Mouse (Mus musculus) thymus, adult 2 months (tissue): ENCODE results near the gene Cfap157. TPM values are rescaled to one million over a fixed set of nuclear protein-coding genes. Genes with fewer than 3 reads are reported as not detected.

Source experiments
- DNase-seq: peaks from one replicate; pipeline ENCODE4 v3.0.0; 2021
- H3K27ac ChIP-seq: fragments of 200-500 bp; 2 replicates; pipeline ENCODE4 v1.5.1; 2012; ENCODE audit warnings: low read length, control low read depth; ENCODE audit not compliant: control insufficient read depth, insufficient read depth
- H3K27me3 ChIP-seq: fragments of 200-500 bp; 2 replicates; pipeline ENCODE4 v1.6.1; 2012; ENCODE audit warnings: mild to moderate bottlenecking, low read length, moderate library complexity, mixed read lengths; ENCODE audit not compliant: control insufficient read depth, insufficient read depth
- H3K36me3 ChIP-seq: fragments of 200-500 bp; 2 replicates; pipeline ENCODE4 v1.6.1; 2012; ENCODE audit warnings: mild to moderate bottlenecking, low read length, moderate library complexity; ENCODE audit not compliant: control insufficient read depth, insufficient read depth
- H3K4me1 ChIP-seq: fragments of 200-500 bp; replicated peaks from 2 replicates; pipeline ENCODE4 v1.6.1; 2012; ENCODE audit warnings: low read length; ENCODE audit not compliant: control insufficient read depth, insufficient read depth
- H3K4me3 ChIP-seq: fragments of 200-500 bp; 2 replicates; pipeline ENCODE4 v1.5.1; 2012; ENCODE audit warnings: mild to moderate bottlenecking, low read length, control low read depth, moderate library complexity; ENCODE audit not compliant: control insufficient read depth, insufficient read depth
- CTCF ChIP-seq: fragments of 200-500 bp; IDR thresholded peaks from 2 replicates; pipeline ENCODE4 v1.5.1; 2012; ENCODE audit warnings: mild to moderate bottlenecking, control low read depth, low read length, moderate library complexity, borderline replicate concordance; ENCODE audit not compliant: control insufficient read depth, poor library complexity, insufficient read depth; ENCODE audit errors: extremely low read depth
- POLR2A ChIP-seq: fragments of 200-500 bp; IDR thresholded peaks from 2 replicates; pipeline ENCODE4 v1.6.1; 2012; ENCODE audit warnings: mild to moderate bottlenecking, low read length, control low read depth, moderate library complexity; ENCODE audit not compliant: control insufficient read depth, poor library complexity, insufficient read depth; ENCODE audit errors: extremely low read depth
- WGBS: fragments of 180-500 bp; shearing (Covaris S2); methylation state at CpG from one replicate; pipeline ENCODE4 v1.1.7; 2018; 5-methylcytosine and 5-hydroxymethylcytosine counted together
- polyA plus RNA-seq: library from polyadenylated mRNA; depleted of rRNA; stranded (reverse); fragments of >200 nt; gene quantifications from 2 replicates; pipeline ENCODE4 v1.2.3, GENCODE M21; 2012

The Cfap157 gene
- polyA plus RNA-seq, 1 experiment = 0.27 TPM

DNA sequence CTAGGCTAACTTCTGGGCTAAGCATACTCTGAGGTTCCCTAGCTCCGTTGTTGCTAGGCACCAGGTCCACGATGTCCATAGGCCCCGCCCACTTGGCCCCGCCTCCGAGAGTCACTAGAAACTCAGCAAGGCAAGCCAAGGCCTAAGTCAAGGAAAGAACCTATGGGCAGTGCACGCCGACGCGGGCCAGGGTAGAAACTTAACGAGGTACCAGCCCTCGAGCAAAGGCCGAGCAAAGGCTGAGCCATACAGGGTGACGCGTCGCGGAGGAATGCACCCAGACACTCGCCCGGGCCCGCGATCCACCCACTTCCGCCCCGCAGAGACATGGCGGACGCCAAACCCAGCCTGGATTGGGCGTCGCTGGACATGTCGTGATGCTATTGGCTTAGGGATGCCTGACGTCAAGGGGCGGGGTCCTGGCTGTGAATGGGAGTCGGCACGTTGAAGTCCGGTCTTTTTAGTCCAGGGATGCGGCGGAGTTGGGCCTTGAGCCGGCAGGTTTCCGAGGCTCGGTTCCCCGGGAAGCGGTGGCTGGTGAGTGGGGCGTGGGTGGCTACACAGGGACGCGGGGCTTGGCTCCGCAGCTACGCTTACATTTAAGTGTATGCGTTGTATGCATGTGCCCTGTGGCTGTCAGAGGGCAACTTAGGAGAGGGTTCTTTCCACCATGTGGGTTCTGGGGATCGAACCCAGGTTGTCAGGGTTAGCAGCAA is 8.7 kb downstream of the Cfap157 start, which contains the start of the genes Ttc16 and Ptrh1:
TSS of gene Ttc16 (minus strand) at position 275 of the 716 bp plus-strand sequence.
TSS of gene Ptrh1 (plus strand) at position 428 of the 716 bp plus-strand sequence.
- under 1% methylated on average over 46 of the region's 46 CpGs for WGBS
- TF ChIP-seq CTCF (0 out of 2 replicates have a peak, but pooled peaks have one; percentile 22), POLR2A (0 out of 2 replicates have a peak, but pooled peaks have one; percentile 56)
- H3K36me3 ChIP-seq = no peaks in the 10 kb centered on the region
- H3K27me3 ChIP-seq = no peaks in the 10 kb centered on the region
- peak; percentile 98 for DNase-seq
- peak within 1 kb of the TSS; percentile 78 for H3K4me3 ChIP-seq
- peaks cover 62% of the 10 kb centered on the region for H3K4me1 ChIP-seq
- H3K27ac ChIP-seq = peak within 1 kb of the TSS; percentile 0; the same call in 1 of the 2 replicates

DNA sequence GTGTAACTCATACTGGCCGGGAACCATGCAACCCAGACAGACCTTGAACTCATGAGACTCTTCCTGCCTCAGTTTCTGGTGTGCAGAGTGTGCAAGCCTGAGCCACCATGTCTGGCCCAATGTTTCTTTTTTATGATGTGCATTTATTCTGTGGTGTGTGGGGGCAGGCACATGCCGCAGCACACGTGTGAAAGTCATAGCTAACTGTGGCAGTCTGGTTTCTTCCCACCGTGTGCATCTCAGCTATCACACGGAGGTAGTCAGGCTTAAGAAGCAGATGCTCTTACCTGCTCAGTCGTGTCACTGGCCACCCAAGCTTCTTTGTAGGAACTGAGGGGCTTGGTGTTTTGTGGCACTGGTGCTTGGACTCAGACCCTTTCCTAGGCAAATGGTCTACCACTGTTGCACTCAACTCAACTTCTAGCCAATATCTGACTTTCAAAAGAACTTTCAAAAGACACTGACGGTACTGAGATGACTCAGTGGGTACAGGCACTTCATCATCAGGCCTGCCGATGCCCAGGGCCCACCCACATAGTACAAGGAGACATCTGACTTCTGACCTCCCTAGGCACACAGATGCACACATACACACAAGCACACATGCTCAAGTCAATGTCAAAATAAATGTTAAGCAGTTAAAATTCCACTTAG is 11.5 kb downstream of the Cfap157 start:
- TF ChIP-seq CTCF (no peak), POLR2A (no peak)
- H3K4me1 ChIP-seq = peaks cover 44% of the 10 kb centered on the region
- no peaks in the 10 kb centered on the region for H3K27me3 ChIP-seq
- no peak overlapping the region for H3K4me3 ChIP-seq
- H3K27ac ChIP-seq = no peak overlapping the region
- WGBS = 88% methylated on average over 8 of the region's 8 CpGs
- no peak for DNase-seq
- no peaks in the 10 kb centered on the region for H3K36me3 ChIP-seq

DNA sequence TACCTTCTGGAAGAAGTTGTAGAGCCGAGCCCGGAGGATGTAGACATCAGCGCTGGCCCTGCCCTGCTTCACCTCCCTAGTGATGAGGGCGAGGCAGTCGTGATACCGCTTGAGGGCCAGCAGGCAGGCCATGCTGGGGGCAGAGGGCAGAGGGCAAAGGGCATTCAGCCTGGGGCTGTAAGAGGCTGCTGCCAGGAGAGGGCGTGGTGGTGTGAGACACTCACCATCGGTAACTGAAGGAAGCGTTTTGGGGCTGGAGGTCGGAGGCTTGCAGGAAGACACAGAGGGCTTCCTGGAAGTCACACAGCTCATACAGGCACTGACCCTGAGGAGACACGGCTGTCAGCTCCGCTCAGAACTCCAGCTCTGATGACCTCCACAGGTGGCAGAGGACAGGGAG is 12.3 kb downstream of the Cfap157 start:
- 73% methylated on average over 12 of the region's 12 CpGs for WGBS
- no peaks in the 10 kb centered on the region for H3K36me3 ChIP-seq
- no peak for DNase-seq
- H3K4me3 ChIP-seq = no peak overlapping the region
- peaks cover 37% of the 10 kb centered on the region for H3K4me1 ChIP-seq
- TF ChIP-seq POLR2A (no peak), CTCF (no peak)
- H3K27ac ChIP-seq = no peak overlapping the region
- no peaks in the 10 kb centered on the region for H3K27me3 ChIP-seq

DNA sequence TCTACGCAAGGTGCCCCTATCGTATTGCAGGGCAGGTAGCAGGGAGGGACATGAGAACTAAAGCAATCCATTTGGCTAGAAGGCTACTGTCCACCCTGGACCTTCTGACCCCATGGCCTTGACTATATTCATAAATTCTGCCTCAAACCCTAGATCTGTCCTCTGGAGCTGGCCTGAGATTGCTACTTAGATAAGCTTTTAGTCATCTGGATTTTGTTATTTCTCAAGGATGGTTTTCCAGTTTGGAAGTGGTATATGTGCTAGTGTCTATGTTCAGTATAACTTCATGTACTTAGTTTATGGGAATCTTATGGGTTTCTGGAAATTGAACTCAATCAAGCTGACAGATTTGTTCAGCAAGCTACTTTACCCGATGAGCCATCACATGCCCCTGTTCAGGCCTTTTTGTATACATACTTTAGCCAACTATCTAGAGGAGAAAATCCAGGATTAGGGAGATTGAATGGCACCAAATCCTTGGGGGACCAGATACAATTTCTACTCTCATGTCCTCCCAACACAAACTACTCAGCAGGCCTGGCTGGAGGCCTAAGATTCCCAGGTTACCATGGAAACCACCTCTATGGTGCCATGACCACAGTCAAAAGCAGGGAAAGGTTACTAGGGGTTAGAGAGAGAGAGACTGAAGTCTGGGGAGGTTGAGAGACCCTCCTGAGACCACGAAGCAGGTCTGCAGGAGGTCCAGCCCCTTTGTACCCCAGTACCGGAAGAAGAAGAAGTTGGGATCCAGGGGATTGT is 14.7 kb downstream of the Cfap157 start:
- Histone ChIP-seq H3K27me3 (no peaks in the 10 kb centered on the region), H3K4me3 (no peak overlapping the region), H3K36me3 (no peaks in the 10 kb centered on the region), H3K27ac (no peak overlapping the region), H3K4me1 (peaks cover 22% of the 10 kb centered on the region)
- DNase-seq = no peak
- TF ChIP-seq CTCF (no peak), POLR2A (no peak)
- WGBS = 94% methylated on average over 5 of the region's 5 CpGs

DNA sequence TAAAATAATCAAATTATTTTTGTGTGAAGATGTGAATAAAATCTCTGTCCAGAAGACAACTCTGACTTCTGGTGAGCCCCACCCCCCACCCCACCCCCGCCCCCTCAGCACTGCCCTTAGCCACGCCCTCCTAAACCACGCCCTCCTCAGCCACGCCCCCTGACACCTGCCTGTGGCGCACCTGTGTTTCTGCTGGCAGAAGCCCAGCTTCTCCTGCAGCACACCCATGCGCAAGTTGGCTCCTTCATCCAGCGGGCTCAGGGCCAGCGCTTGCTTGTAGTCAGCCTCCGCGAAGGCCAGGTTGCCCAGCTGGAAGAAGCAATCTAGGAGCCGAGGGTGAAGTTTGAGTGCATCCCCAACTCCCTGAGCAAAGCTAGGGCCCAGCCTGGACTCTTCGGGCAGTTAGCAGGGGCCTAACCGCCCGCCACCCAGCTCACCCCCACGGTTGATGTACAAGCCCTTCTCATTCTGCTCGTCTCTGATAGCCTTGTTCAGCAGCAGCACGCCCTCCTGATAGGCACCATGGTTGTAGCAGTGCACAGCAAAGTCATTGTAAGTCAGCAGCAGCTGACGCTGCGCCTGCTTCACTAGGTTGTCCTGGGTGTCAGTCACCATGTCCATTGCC is 15.5 kb downstream of the Cfap157 start:
- no peak for DNase-seq
- no peaks in the 10 kb centered on the region for H3K27me3 ChIP-seq
- no peaks in the 10 kb centered on the region for H3K36me3 ChIP-seq
- no peak for TF ChIP-seq POLR2A
- no peak for TF ChIP-seq CTCF
- H3K27ac ChIP-seq = no peak overlapping the region
- WGBS = 83% methylated on average over 19 of the region's 19 CpGs
- no peak overlapping the region for H3K4me3 ChIP-seq
- H3K4me1 ChIP-seq = peaks cover 22% of the 10 kb centered on the region

DNA sequence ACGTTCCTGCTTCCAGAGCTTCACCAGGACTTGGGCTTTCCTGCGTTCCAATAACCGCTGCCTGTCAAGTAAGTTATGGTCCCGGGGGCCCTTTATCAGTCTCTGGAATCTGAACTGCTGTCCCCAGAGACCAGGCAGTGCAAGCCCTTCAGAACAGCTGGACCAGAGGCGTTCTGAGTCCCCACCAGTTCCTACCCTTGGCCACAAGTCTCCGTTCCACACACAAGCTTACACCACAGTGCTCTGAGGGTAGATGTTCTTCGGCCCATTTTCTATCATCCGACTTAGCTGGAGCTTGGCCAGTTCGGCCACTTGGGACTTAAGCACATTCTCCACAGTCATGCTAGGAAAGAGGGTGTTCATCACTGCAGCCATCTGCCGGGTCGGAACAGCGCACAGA is 17.0 kb downstream of the Cfap157 start:
- no peak for DNase-seq

More for the DNA sequence above, 17.0 kb downstream of the Cfap157 start:
- H3K4me3 ChIP-seq = no peak overlapping the region
- H3K4me1 ChIP-seq = peaks cover 14% of the 10 kb centered on the region
- 82% methylated on average over 12 of the region's 12 CpGs for WGBS
- no peak overlapping the region for H3K27ac ChIP-seq
- TF ChIP-seq POLR2A = no peak
- no peak for TF ChIP-seq CTCF
- H3K36me3 ChIP-seq = peaks cover 2% of the 10 kb centered on the region
- no peaks in the 10 kb centered on the region for H3K27me3 ChIP-seq
